Mouse (Mus musculus) kidney, adult 9 months (tissue): ENCODE measurements around the gene Rab20.
"Not testable (repeated sequence)": the region's sequence is repeated elsewhere in the genome, so short reads cannot be mapped to it uniquely, and the experiment has no call there.

Experiments
- DNase-seq: peaks from one replicate; pipeline ENCODE4 v3.0.0; 2022

Rab20 gene

DNA sequence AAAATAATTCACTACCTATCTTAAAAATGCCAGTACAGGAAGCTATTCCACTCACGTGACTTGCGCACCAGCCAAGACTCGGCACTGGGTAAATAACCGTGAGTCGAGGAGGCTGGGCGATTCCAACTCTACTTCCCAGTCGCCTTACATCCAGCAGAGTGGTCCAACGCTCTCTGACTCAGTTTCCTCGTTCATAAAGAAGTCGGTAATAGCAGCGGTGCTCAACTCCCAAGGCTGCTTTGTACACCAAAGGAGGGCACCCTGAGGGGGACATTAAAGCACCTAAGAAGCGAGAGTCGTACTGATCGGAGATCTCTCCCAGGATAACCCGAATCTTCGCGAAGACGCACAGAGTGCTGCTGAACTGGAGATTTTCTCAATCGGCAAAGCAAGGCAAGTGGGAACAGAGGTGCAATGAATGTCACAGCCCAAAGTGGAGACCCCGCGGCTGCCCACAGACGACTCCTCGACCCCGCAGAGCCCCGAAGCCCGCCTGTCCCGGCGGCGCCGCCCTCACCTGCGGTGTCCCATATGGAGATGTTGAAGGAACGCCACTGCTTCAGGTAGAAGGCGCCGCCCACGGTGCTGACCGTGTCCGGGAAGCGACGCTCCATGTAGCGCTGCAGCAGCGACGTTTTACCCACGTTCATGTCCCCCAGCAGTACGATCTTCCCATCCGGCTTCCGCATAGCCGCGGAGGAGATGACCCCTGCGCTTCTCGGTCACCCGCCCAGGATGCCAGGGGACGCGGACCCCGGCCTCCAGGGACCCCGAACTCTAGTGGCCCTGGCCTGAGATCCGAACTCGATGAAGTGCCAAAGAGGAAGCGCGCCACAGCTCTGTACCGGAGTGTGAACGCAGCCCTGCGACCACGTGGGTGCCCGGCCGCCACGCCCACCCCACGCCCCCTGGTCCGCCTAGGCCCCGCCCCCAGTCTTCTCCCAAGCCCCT lies at the start of gene Rab20:
Rab20 (minus strand) TSS at position 900 of the 951 bp plus-strand sequence.
- DNase-seq, result peak; percentile 93

DNA sequence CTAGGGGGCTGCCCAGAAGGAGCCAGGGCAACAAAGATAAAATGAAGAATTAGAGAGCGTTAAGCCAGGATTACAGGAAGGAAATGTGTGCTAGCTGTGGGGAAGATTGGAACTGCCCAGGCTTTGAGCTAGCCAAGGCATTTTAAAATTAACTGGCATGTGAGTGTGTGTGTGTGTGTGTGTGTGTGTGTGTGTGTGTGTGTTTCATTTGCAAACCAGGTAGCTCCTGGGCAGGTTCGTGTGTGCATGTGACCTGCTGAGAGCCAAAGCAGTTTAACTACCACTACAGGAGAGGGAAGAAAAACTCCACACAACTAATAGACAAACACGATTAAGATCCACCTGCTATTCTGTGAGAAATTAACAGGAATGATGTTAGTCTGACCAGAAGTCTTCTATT lies 44.8 kb upstream of the Rab20 start:
- DNase-seq, result peak; percentile 48

DNA sequence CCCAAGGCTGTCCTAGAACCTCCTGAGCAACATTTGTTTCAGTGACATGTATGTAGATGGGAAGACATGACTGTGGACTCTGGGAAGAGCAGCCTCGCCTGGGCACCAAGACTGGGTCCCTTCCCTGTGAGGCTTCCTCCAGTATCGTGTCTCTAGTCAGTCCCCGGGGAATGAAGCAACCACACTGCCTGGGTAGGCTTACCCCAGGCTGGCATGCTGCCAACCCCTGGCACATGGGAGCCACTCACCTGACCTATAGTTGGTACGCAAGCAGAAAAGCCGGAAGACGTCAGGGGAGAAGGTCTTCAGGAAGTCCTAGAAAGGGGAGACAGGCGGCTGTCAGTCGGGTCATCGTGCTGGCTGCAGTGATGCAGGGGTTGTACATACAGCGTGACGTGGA lies 40.2 kb upstream of the Rab20 start:
- DNase-seq, result no peak

DNA sequence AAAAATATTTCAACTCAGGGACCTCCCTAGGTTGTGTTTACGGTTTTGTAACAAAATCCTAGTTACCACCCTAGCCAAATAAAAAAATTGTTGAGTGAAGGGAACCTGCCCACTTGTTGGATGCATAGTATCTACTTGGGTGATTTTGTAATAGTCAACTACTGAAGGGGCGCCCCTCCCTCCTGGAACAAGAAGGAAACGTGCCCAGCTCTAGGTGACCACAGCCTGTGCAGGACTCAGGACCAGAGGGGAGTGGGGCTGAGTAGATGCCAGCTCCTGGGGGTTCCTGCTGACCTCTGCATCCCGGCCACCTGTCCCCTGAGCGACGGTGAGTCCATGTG lies 39.5 kb upstream of the Rab20 start:
- DNase-seq, result no peak

DNA sequence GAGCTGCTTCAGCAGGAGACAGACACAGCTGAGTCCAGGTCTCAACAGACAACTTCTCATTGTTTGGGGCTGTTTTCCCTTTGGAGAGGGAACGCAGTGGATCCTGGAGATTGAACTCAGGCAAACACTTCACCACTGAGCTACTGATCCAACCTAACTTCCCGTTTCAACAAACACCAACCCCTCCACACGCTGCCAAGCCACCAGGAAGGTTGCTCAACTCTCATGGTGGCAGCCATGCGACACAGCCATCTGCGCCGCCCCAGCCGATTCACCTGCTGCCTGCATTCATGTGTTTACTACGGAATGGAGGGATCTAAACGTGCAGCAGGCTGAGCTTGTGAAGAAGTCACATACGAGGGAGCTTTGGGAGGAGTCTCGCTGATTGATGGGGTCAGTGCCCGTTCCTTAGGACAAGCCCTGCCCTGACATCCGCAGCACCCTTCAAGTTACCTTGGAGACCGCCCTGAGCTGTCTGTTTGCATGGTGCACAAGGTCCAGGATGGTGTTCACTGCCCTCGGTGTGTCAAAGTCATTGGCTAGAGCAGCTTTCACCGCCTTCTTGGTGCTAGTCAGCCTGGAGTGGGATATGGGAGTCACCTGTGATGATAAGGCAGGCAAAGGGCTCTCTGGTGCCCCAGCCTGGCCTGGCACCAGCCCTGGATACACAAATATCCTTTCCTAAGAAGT lies 39.0 kb upstream of the Rab20 start:
- DNase-seq, result no peak

DNA sequence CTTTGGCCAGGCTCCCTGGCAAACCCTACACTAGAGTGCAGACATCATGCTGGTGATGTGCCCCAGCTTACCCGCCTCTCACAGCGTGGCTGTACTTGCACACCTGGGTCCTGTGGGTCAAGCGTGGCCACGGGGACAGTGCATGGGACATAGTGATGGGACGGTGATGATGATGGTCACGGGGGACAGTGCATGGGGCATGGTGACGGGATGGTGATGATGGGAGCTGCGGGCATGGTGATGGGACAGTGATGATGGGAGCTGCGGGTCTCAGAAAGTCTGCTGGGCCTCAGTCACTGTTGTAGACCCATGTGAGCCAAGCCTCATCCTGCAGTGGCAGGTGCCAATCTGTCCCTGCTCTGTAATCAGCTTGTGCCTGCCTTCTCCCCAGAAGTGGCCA lies 37.8 kb upstream of the Rab20 start:
- DNase-seq, result no peak

DNA sequence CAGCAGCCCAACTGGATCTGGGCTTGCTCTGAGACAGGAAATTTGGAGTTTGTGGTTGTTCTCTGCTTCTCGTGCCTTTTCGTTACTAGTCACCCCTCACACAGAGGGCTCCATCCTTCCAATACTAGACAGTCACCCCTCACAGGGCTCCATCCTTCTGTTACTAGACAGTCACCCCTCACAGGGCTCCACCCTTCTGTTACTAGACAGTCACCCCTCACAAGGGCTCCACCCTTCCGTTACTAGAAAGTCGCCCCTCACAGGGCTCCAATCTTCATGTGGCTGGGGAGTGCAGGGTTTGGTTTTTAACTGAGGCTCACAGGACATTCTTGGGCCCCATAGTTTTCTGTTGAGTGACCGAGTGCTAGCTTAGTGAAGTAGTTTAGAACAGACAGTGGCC lies 34.7 kb upstream of the Rab20 start:
- DNase-seq, result no peak

DNA sequence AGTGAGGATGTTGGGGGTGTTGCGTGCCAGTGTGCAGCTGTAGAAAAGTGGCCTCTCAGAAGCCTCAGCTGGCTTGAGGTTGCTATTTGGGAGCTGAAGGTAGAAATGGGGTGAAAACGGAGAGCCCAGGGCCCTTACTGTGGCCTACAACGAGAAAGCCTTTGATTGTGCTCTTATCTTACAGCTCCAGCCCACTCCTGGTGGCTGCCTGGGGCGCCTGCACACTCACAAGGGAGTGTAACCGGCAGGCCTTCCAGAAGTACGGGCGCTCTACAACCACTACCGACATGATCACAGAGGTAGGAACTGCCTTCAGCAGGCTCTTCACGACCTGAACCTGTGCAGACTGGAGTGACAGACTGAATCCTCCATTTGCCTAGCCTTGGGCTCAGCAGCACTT lies 34.2 kb upstream of the Rab20 start:
- DNase-seq, result no peak

DNA sequence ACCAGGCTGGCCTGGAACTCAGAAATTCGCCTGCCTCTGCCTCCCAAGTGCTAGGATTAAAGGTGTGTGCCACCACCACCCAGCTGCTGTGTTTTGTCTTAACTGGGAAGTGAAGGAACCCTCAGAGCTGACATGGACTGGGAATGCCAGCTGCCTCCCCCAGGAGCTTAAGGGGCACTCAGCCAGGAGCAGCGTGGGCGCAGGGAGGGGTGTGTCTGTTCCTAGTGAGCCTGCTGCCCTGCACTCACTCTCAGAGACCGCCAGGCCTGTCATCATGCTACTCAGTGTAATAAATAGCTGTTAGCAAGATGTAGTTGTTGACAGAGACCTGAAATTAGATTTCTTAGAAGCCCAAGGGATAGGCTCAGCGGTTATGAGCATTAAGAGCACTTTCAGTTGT lies 32.5 kb upstream of the Rab20 start:
- no peak for DNase-seq

DNA sequence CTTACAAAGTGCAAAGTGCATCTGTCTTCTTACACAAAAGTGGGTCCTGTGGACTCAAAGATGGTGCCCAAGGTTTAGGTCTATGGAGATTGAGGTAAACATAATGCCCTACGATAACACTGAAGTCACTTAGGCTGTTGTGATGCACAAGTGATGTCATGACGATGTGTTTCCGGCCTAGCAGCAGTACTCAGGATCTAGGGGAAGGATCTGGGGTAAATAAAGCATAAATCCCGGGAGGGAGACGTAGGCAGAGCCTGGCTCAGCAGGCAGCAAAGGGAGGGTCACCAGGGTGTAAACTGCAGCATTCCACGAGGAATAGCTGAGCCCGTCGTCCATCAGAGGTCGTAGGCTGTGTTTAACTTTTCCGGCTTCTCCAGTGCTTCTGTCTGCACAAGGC lies 30.4 kb upstream of the Rab20 start:
- no peak for DNase-seq

DNA sequence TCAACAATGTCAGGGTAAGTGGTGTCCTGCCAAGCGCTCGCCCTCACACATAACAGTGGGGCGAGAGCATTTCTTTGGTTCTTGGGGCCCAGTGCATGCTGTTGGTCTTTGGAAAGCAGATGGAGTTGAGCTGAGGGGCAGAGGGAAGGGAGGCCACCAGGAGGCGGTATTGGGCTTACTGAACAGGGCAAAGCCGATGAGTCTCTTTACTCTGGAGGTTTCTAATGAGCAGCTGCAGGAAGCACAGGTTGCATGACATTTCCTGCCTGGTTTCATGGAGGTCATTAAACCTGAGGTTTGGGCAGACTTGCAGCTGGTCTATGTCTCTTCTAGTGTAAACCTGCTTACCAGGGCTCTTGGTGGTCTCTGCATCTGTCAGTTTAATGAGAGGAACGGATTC lies 28.3 kb upstream of the Rab20 start:
- peak; percentile 57 for DNase-seq

DNA sequence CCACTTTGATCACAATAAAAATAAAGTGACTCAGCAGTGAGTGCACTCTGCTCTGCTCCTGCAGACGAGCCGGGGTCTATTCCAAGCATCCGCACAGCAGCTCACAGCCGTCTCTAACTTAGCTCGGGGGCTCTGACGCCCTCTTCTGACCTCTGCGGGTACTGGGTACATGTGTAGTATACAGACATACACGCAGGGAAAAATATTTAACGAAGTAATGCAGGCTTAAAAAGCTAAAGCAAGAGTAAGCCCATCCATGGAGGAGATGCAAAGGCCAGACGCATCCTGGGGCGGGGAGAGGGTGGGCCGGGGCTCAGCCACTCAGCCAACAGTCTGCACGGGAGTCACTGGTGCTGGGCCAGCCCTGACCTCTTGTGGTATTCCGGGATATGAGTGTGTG lies 27.6 kb upstream of the Rab20 start:
- no peak for DNase-seq

DNA sequence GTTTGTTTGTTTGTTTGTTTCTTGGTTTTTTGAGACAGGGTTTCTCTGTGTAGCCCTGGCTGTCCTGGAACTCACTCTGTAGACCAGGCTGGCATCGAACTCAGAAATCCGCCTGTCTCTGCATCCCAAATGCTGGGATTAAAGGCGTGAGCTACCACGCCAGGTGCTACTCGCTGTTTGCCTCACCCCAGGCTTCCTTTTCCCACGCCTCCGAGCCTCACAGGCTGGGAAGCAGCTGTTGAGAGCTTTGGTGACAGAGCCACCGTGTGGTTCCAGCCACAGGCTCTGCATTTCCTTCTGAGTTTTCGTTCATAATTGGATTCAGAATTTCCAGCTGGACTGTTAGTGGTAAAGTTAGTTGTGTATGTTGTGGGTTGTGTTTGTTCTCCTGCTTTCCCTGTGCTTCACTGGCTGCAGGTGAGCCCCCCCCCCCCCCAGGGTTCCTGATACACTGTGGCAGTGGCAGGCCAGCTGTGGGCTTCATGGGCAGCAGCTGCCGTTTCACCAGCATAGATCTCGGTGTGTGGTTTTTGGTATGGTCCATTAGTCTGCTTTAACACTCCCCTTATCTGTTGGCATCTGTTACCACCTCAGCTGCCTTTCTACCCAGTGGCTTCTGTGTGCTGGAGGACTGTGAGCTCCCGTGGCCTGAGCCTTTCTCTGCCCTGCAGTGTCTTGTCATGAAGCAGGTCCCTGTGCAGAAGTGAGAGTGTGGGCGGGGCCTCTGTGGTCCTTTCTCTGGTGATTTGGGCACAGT lies 25.1 kb upstream of the Rab20 start:
- DNase-seq, result no peak

DNA sequence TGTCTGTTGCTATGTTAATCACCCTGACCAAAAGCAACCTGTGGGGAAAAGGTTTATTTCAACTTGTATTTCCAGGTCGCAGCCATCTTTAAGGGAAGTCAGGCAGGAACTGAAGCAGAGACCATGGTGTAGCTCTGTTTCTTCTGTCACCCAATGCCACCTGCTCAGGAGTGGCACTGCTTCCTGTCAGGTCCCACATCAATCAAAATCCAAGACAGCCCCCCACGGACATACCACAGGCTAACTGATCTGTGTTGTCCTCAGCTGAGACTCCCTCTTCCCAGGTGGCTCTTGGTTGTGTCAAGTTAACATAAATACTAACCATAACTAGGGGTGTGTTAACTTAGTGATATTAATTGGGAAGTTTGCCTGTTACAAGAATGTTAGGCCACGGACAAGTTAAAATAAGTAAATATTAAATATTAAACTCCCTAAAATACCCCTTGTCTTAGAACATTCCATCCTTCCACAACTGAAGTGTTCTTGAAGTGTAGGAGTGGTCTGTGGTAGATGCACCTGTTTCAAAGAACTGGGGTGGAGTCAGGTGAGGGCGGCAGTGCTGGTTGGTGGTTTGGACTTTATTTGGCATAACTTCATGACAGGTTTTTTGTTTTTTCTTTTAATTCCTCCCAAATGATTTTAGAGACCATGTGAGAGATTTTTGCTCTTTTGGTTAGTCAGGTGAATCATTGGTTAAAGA lies 20.4 kb upstream of the Rab20 start:
- no peak for DNase-seq

DNA sequence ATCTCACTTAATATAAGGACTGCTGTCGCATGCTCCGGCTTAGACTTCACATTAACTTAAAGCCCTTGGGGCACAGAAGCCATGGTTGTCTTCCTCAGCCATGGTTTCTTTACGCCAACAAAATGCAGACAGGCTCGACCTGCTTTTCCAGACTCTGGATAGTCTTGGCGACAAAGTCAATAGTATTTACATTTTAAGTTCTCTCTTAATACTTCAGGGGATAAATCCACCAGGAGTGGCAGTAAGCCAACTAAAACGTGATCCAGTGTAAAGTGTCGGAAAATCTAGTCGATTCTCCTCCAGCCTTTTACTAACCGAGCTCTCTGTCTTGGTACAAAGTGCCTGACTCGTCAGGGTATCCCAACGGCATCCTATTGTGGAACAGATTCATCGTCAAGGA lies 19.8 kb upstream of the Rab20 start:
- no peak for DNase-seq

DNA sequence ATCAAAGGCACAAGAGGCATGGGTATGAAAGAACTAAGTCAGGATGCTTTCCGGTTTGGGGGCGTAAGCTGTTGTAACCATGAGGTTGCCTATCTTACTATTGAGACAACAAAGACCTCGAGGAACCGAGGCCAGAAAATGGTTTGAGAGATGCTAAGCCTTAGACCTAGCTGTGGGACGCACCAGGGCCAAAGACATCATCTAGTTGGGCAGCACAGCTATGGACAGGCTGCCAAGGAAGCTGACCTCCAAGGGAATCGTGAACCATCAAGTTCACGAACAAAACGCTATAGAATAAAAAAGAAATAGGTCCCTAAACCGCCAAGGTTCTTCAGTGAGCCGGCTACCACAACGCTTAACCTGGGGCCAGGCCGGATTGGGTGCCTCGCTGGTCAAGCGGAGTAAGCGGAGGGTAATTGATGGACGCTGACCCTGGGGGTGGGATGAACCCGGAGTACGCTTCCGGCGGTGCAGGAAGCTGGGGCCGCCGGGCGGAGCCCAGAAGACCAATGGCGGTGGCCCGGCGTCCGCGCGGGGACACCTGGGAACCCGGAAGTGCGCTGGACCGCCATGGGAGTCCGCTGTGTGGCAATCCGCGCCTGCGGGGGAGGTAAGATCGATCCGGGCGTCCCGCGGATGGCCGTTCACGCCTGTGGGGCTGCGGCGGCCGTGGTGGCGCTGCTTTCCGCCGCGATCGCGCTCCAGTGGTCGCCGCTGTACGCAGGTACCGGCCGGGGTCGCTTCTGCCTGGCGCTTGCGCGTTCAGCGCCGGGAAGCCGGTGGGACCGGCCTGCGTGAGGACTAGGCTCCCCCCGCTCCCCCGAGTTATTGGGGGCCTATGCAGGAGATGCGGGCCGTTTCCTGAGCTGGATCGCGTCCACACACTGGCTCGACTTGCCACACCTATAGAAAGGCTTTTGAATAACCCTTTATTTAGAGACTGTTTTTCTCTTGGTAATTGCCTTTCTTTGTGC lies 18.8 kb upstream of the Rab20 start, which contains the start of gene Naxd:
Naxd (plus strand) TSS at position 490 of the 974 bp plus-strand sequence.
- DNase-seq, result peak; percentile 92

DNA sequence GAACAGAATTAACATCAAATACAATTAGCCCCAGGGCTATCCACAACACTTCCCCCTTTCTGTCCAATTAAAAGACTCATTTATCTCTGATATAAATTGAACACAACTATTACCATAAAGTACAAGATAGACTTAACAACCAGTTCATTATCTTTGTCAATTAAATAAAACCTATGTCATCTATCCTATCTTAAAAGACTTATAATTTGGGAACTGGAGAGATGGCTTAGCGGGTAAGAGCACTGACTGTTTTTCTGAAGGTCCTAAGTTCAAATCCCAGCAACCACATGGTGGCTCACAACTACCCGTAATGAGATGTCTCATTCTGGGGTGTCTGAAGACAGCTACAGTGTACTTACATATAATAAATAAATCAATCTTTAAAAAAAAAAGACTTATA lies 13.8 kb upstream of the Rab20 start:
- DNase-seq, result not testable (repeated sequence)

DNA sequence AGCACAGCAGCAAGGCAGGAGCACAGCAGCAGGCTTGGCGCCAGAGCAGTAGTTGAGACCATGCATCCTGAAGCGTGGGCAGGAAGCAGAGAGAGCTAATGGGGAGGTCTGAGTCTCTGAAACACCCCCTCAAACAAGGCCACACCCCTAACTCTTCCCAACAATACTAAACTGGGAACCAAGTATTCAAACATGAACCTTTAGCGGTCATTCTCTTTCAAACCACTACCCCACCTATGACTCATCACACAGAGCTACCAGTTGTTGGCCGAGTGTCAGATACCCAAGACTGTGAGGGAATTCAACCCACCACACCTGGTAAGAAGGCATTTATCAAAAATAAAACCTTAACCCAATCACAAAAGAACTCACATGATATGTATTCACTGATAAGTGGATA lies 8.7 kb upstream of the Rab20 start:
- no peak for DNase-seq

DNA sequence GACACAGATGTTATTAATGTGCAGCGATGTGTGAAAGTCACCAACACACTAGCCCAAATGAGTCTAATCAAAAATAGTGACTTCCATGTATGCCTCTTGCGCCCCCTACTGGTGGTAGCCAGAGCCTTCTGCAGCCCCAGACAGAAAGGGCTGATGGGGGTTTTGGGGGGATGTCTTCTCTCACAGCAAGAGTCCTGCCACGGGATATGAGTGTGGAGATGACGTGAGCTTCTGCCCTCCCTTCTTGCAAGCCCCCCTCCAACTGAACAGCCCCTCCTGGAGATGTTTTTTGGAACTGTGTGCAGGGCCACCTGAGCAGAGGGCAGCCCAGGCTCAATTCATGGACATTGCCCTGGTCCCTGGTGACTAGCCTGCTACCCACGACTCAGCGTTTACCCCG lies 7.6 kb upstream of the Rab20 start:
- DNase-seq, result peak; percentile 84

DNA sequence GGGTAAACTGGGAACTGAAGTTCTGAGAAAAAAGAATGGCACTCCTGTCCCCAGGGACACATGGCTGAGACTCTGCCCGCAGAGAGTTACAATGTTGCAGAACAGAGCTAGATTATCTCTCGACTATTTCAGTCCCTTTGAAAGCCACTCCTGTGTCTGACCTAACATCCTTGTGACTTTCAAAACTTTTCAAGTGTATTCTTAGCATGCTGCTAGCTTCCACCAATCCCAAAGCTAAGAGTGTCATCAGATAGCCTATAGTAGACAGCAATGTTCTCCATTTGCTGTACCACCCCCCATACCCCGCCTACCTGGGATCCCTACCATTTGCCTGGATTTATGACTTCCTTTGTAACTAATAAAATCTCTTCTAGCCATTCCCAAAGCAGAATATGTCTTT lies 4.0 kb upstream of the Rab20 start:
- DNase-seq, result peak; percentile 36

DNA sequence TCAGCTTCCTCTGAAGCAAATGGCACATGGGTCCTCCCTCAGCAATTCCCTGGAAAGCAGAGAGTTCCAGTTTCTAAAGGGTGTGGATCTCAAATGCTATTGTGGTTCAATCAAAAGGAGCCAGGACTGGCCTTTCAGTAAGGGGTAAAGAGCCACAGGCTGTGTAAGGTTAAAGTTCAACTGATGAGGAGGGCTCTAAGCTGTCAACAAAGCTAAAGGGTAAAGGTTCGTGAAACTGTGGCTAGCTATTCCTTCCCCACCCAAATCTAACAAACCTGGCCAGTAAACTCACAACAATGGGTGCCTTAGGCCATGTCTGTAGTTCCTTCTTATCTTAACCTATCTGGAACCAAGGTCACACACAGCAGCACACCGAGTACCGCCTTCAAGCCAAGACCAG lies 3.4 kb upstream of the Rab20 start:
- DNase-seq, result peak; percentile 47

DNA sequence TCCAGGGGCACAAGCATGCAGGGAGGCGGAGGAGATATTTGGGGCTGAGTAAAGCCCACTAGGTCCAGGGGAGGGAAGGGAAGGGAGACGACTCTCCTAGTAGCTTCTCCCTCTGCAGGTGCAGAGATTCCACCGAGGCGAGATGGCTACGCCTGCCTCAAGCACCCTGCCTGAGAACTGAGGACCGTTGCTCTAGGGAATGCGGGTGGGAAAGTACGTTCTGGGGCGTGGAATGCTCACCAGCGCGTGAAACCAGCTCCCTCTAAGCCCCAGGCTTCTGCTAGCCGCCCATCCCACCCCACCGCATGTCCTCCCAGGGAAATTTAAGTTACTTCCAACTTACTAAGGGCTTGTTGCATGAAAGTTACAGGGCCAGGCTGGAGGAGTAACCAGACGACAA lies 1.1 kb upstream of the Rab20 start:
- peak; percentile 61 for DNase-seq
